Mouse (Mus musculus): ENCODE measurements at regions not wholly inside any gene's neighbourhood (a gene's known extent, or its start where the extent isn't known, plus 50 kb on each side); places are given as distances from the start of the nearest gene placed in this dataset.

DNA sequence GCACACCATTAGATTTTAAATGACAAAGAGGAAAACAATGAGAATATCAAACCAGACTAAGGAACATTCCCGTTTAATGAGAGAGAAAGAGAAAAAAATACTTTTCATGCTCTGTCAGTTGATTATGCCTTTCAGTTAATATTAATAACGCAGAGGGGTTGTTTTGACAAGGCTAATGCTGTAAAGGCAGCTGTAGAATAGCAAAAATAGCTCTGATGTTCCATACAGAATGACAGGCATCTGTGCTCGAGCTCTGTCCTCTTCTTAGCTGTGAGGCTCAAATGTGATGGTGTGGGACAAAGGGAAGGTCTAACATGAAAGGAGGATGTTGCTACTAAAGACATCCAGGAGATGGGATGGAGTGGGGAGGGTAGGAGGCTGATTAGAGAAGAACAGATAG is 87.1 kb upstream of the Fam3c start:
- no peak for DNase-seq

DNA sequence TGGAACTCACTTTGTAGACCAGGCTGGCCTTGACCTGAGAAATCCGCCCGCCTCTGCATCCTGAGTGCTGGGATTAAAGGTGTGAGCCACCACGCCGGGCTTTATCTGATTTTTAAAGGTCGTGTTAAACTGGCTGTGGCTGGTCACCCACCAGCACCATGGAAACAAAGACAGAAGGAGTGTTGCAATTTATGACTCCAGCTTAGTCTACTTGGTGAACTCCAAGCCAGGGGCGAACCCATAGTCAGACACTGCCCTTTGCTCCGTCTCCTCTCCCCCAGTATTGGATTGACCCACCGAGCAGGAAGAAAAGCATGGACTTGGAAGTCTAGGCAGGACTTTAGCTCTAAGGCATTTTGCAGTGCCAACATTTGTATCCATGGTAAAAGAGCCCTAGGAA is 86.5 kb upstream of the Fam3c start:
- DNase-seq, result no peak

GRCm38 (mm10) chr6:22439871-22440270 is 83.8 kb upstream of the Fam3c start:
- no peak for DNase-seq

DNA sequence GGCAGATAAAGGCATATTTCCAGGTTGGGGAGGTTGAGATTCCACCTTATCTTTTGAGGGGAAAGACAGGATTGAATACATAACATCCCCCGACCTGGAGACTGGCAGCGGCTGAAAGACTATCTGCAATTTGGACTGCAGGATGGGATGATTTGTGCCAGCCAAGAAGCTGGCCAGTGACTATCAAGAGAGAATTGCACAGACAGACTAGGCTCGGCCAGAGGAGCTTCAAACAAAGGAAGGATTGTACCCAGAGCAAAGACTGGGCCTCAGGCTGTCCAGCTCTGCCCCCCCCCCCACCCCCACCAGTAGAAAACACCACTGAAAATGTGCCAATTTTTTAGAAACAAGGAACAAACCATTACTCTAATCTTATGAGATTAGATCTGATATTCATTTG is 73.0 kb upstream of the Fam3c start:
- DNase-seq, result peak; percentile 6

GRCm38 (mm10) chr6:22424161-22424807 is 68.2 kb upstream of the Fam3c start:
- no peak for DNase-seq

GRCm38 (mm10) chr6:22423070-22423980 is 67.3 kb upstream of the Fam3c start:
- DNase-seq, result no peak

DNA sequence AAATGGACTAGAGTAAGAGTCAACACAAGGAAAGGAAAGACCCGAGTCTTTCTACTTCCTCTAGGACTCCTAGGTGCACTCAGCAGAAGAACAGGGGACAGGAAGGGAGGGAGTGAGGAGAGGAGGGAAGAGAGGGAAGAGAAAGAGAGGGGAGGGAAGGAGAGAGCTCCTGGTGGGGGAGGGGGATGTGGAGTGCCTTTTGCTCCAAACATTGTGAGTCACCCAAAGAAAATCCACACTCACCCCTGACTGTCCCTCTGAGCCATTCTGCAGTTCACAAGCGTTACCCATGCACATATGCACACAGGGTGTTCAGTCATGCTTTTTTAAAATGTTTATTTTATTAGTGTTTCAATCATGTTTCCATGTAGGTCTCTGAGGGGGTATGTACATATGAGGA is 65.5 kb upstream of the Fam3c start:
- no peak for DNase-seq

- no peak for DNase-seq
These were observed 62.2 kb upstream of the Fam3c start for GRCm38 (mm10) chr6:22418279-22418678.

DNA sequence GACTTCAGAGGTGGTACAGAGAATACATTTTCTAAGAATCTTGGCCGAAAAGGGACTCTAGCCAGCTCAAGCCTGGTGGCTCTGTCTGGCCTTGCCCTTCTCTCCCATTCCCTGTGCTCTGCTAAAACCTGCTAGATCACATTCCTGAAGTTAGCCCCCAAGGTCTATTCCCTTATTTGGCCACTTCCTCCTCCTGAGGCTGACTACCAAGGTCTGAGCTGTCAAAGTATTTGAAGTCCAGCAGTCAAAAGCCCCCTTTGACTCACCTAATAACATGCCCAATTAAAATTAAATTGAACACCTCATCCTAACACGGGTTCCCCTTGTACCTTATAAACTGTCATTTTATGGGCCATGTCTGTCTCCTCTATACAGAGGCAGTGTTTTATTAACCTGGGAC is 61.1 kb upstream of the Fam3c start:
- no peak for DNase-seq

DNA sequence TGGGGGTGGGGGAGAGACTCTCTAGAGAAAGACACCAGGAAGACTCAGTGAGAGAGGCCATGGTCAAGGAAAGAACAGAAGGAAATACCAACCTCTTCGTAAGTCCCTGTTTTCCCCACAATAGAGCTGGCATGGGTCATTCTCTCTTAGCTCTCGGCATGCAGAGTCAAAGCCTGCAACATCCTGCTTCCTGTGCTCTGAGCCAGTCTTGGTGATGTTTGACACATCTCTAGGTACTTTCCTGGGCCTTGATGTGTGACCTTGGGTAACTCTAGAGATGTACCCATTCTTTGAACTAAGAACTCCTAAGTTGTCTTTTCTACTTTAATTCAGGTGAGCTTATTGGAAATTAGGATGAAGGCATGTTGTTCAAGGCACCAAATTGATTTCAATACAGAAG is 55.8 kb upstream of the Fam3c start:
- DNase-seq, result no peak

DNA sequence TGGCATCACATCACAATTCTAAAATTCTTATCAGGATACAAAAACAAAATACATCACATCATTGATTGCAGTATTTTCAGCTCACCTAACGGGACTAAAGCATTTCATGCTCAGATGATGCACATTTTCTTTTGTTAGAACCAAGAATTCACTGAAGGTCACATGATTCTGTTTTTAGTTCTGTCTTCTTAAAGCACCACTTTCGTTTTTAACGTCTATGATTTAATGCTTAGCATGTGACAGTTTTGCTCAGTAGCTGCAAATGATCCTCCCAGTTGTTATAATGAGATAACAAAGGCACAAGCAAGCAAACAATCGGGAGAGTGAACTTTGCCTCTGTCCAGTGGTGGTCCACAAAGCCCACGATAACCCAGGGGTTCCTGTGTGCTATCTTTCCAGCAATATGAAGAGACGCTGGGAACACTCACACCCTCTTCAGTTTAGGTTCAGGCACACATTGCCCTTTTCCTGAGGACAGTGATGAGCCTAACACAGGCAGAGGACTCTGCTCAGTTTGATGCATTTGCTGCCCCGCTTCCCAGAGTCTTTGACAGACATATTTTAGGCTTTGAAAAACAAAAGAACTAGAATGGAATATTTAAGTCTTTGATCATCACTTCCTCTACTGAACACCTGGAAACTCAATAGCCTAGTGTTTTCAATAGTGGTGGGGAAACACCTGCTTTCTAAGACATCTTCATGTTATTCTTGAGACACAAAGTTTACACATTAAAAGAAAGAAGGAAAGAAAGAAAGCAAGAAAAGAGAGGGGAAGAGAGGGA is 53.0 kb upstream of the Fam3c start:
- no peak for DNase-seq

Measured in cerebellum, adult 9-10 months (tissue).